Mouse (Mus musculus) gastrocnemius, postnatal 4 days (tissue): ENCODE data around the gene Spon1. TPM values are rescaled to one million over a fixed set of nuclear protein-coding genes. Genes with fewer than 3 reads are reported as not detected.

Experiments used
- DNase-seq, 2 experiments: peaks; one replicate each; pipeline ENCODE4 v3.0.0; 2021 to 2022; ENCODE audit warnings: low spot score in 2 of 2, mixed read lengths in 2 of 2
- long read RNA-seq, 2 experiments: library from polyadenylated mRNA; stranded (forward); transcript quantifications; one replicate each; pipeline ENCODE4 v2.0.0; 2021
- total RNA-seq, 2 experiments: library from RNA; stranded (reverse); gene quantifications; 2 replicates each; pipeline ENCODE4 v1.2.3; 2021

Gene Spon1
- 1 to 10 TPM; 6.1 to 7.1 TPM for total RNA-seq
- long read RNA-seq, experiment 1, full-length matches to known transcripts, result 8 of 10 reads
- long read RNA-seq, experiment 1, partial matches to known transcripts, result 2 of 10 reads
- long read RNA-seq, experiment 1, other reads (novel, unspliced or antisense), result 0 of 10 reads
- long read RNA-seq, experiment 2, full-length matches to known transcripts, result 15 of 19 reads
- long read RNA-seq, experiment 2, partial matches to known transcripts, result 3 of 19 reads
- long read RNA-seq, experiment 2, other reads (novel, unspliced or antisense), result 1 of 19 reads

DNA sequence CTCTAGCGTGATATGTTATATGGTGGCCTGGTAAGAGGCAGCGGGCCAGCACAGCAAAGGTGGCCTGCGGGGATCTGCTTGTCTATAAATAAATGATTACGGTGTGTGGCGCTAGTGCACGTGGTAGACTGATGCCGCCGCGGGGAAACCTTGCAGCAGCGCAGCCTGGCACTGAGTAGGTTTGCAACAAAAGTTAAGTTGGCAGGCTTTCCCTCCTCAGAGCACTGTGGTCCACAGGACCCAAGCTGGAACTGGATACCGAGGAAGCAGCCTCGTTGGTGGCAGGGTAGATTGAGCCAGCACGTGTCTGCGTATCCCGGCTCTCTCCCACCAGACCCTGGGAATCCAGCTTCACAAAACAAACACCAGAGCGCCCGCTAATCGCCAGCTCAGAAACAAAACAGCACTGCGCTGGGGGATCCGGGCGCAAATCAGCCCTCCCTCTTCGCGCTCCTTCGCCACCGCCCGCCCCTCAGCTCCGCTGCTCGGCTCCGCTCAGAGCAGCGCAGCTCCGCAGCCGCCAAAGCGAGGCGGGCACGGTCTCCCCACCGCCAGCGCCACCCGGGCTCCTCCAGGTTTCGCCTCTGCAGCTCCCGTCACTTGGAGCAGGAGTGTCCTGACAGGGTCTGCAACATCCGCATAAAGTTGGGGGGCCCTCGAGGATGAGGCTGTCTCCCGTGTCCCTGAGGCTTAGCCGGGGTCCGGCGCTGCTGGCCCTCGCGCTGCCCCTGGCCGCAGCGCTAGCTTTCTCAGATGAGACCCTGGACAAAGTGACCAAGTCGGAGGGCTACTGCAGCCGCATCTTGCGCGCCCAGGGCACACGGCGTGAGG is at the start of gene Spon1:
Spon1 (plus strand) TSS at position 332 of the 831 bp plus-strand sequence.
- DNase-seq, result peak in 1 of 2 experiments; percentile 41

DNA sequence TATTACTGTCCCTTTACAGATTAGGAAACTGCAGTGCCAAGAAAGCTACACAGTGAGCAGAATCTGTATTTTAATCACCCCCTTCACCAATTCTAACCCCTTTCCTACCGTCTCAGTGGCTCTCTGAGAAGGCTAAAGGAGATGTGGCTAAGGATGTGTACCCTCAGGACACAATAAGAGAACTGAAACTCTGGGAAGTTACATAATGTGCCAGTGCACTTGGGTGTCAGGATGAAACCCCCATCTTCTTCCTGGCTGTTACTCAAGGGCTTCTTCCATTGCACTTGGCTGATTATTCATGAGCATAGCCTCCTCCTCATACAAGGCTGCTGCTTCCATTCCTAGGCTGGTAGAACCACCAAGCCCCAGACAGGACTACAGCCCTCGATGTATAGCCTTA is 43.8 kb upstream of the Spon1 start:
- DNase-seq, result no peak

- no peak for DNase-seq
Measured at GRCm38 (mm10) chr7:113723905-113724304, 41.9 kb upstream of the Spon1 start.

DNA sequence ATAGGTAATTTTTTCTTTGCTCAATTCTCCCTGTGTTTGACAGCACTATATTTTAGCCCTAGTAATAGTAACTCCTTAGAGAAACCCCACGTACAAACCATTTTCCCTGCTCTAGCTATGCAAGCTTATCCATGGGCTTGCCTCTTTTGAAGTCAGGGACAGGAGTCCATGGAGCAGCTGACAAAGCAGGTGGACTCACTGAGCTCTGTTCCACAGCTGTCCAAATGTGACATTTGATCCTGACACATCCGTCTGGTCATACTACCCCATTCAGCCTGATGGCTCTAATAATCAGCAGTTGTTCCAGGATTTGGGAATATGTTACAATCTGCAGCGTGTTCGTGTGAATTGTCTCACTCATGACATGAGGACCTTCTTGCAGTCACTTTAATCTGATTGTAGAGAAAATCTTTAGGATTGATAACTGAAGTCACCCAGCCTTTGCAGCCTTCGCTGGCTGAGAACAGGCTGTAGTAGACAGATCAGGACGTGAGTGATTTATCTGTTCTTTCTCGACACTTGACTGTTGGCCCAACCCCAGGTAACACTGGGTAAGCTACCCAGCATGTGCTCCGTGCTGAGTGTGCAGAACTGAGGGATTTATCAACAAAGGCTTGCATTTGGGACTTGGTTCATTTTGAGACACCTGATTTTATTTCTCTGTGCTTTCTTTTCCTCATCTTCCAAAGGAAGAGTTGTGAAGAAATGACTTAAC is 37.6 kb upstream of the Spon1 start:
- DNase-seq, result no peak

DNA sequence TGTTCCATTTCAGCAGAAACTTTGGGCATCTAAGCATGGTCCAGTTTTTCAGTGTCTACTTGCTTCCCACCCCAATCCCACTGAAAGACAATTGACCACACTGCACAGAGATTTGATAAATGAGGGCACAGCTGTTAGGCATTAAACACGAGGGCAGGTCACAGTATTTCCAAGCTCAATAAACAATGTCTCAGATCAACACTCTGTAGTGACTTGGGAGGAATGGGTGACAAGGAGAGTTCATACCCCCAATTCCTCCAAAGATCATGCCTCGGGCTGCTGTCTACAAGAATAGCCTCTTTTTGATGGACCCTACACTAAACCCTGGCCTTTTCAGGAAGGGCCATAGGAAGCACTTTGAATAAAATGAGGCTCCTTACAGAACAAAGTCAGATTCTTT is 36.9 kb upstream of the Spon1 start:
- DNase-seq, result no peak

DNA sequence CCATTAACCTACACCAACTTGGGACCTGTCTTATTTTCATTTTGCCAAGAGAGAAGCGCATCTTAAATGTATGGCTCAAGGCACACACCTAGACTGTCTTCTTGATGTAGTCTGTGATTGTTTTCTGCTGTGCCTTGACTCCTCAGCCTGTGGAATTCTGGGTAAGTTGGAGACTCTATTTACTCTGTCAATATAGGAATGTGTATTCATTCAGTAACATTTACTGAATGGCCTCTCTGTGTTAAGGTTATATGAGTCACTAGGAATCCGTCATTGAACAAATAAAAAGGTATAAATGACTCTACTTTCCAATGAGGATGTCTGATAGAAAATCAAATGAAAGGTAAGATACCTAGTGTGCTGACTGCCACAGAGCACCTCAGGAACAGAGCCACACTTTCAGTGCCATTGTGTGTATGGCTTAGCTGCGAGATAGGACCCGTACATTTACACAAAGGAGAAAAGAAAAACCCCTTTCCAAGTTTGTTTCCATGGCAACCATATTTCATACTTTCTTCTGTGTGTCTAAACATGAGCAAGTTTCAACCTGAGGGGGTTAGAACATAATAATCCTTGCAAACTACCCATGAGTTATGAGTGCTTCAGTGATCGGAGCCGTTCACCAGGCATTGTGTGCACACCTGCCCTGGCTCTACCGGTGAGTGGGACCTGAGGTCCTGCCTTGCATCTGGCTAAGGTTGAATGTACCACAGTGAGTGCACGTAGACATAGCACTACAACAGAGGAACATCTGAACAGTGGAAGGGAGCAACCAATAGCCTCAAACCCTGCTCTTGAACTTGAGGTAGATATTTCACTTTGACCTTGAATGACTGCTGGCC is 35.2 kb upstream of the Spon1 start:
- DNase-seq, result no peak

GRCm38 (mm10) chr7:113737790-113738362 is 27.9 kb upstream of the Spon1 start:
- no peak for DNase-seq

- no peak for DNase-seq
Measured at GRCm38 (mm10) chr7:113739181-113739580, 26.6 kb upstream of the Spon1 start.

DNA sequence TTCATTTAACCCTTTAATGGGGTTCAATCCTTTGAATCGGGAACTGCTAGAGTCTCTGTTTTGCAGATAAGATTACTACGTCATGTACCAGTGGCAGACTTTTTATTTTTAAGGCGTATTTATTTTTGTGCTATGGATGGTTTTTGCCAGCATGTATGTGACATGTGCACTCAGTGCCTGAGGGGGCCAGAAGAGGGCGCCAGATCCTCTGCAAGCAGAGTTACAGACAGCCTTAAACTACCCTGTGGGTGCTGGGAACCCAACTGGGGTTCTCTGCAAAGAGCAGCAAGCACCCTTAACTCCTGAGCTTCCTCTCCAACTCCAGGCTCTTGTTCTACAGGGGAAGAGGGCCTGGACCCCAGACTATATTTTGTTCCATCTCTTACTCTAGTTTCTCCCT is 23.2 kb upstream of the Spon1 start:
- DNase-seq, result no peak

GRCm38 (mm10) chr7:113743982-113744381 is 21.8 kb upstream of the Spon1 start:
- no peak for DNase-seq

GRCm38 (mm10) chr7:113756616-113757015 is 9.2 kb upstream of the Spon1 start:
- no peak for DNase-seq

DNA sequence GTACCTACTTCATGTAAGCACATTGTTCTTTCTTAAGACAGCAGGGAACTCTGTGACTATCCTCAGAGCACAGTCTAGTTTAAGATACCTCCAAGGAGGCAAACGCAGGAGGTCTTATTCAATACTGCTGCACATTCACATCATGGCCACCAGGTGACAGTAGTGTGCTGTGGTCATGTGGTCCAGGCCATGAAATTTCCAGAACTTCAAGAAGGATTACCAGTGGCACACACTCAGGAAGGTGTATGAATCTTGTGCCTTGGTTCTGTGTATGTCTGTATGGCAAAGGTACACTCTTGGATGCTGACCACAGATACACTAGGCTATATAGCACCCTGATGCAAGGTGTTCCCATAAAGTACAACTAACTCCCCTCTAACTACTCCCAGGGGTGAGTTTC is 6.6 kb upstream of the Spon1 start:
- DNase-seq, result no peak

- no peak for DNase-seq
Measured at GRCm38 (mm10) chr7:113765133-113765532, 665 bp upstream of the Spon1 start.

GRCm38 (mm10) chr7:113766498-113766941 is 722 bp downstream of the Spon1 start:
- no peak for DNase-seq

- DNase-seq, result no peak
Measured at GRCm38 (mm10) chr7:113767546-113767945, 1.7 kb downstream of the Spon1 start.

GRCm38 (mm10) chr7:113768174-113768935 is 2.6 kb downstream of the Spon1 start:
- no peak for DNase-seq

GRCm38 (mm10) chr7:113769281-113769680 is 3.5 kb downstream of the Spon1 start:
- no peak for DNase-seq

GRCm38 (mm10) chr7:113772135-113772534 is 6.3 kb downstream of the Spon1 start:
- DNase-seq, result no peak

- DNase-seq, result no peak
Measured at GRCm38 (mm10) chr7:113773436-113773835, 7.6 kb downstream of the Spon1 start.

GRCm38 (mm10) chr7:113774039-113774438 is 8.2 kb downstream of the Spon1 start:
- DNase-seq, result peak in 1 of 2 experiments; percentile 28
